Mouse (Mus musculus) CH12F3 (cell line): Measurements from ENCODE around the gene Rps25.
"Not testable (repeated sequence)": the region's sequence is repeated elsewhere in the genome, so short reads cannot be mapped to it uniquely, and the experiment has no call there.

Source experiments
- in situ Hi-C: fragments of 300-500 bp; cut with MboI; formaldehyde crosslinking; loops from 2 replicates; pipeline ENCODE4 v1.14.3; 2020; ENCODE audit warnings: low sequenced_read_pairs

Rps25 gene

GRCm38 (mm10) chr9:44401081-44401480 is 5.9 kb upstream of the Rps25 start:
- in situ Hi-C loops: no loop called here

GRCm38 (mm10) chr9:44405011-44405410 is 1.9 kb upstream of the Rps25 start:
- in situ Hi-C loops: no loop called here

GRCm38 (mm10) chr9:44407752-44408097 is 786 bp downstream of the Rps25 start:
- in situ Hi-C loops: no loop called here

- in situ Hi-C loops: not testable (repeated sequence)
Observed at GRCm38 (mm10) chr9:44408693-44409092, 1.8 kb downstream of the Rps25 start.

GRCm38 (mm10) chr9:44410647-44411336 is 3.9 kb downstream of the Rps25 start:
- in situ Hi-C loops: no loop called here

GRCm38 (mm10) chr9:44411601-44412130 is 4.7 kb downstream of the Rps25 start:
- in situ Hi-C loops: no loop called here

GRCm38 (mm10) chr9:44412306-44412705 is 5.4 kb downstream of the Rps25 start:
- in situ Hi-C loops: no loop called here

GRCm38 (mm10) chr9:44412781-44413180 is 5.8 kb downstream of the Rps25 start:
- in situ Hi-C loops: no loop called here

GRCm38 (mm10) chr9:44417156-44417891 is 10.4 kb downstream of the Rps25 start:
- in situ Hi-C loops: no loop called here

- in situ Hi-C loops: no loop called here
Observed at GRCm38 (mm10) chr9:44417892-44418363, 11.0 kb downstream of the Rps25 start.

GRCm38 (mm10) chr9:44418519-44419385 is 11.8 kb downstream of the Rps25 start, which contains the start of gene Ccdc84:
Gene Ccdc84, minus strand, starts transcription at chr9:44418569.
- in situ Hi-C loops: no loop called here

- in situ Hi-C loops: not testable (repeated sequence)
Observed at GRCm38 (mm10) chr9:44419730-44420129, 12.8 kb downstream of the Rps25 start.

GRCm38 (mm10) chr9:44420280-44420898 is 13.4 kb downstream of the Rps25 start:
- in situ Hi-C loops: no loop called here

- in situ Hi-C loops: no loop called here
Observed at GRCm38 (mm10) chr9:44423576-44423975, 16.6 kb downstream of the Rps25 start.

- in situ Hi-C loops: no loop called here
Observed at GRCm38 (mm10) chr9:44432577-44433185, 25.7 kb downstream of the Rps25 start.

GRCm38 (mm10) chr9:44435747-44436146 is 28.8 kb downstream of the Rps25 start:
- in situ Hi-C loops: no loop called here

GRCm38 (mm10) chr9:44440961-44441360 is 34.0 kb downstream of the Rps25 start, which contains the start of gene Foxr1:
Gene Foxr1, minus strand, starts transcription at chr9:44441136.
- in situ Hi-C loops: no loop called here

- in situ Hi-C loops: not testable (repeated sequence)
Observed at GRCm38 (mm10) chr9:44444402-44445025, 37.6 kb downstream of the Rps25 start.

GRCm38 (mm10) chr9:44450387-44450786 is 43.4 kb downstream of the Rps25 start:
- in situ Hi-C loops: loop anchor here (10.0 kb wide), 1 partner anchor 54 kb away; no protein-coding TSS in a partner anchor
